Mouse (Mus musculus): ENCODE data around the gene Phldb2. TPM values are rescaled to one million over a fixed set of nuclear protein-coding genes. Genes with fewer than 3 reads are reported as not detected.

Gene Phldb2
- polyA plus RNA-seq, 1 experiment from 2014 or later = 31.4 TPM

- no peaks in the 10 kb centered on the region for H3K27me3 ChIP-seq (ENCODE audit: low read depth, poor library complexity, severe bottlenecking)
- WGBS = 93% methylated on average over 3 of the region's 3 CpGs
- no peak overlapping the region for H3K4me3 ChIP-seq
- no peaks in the 10 kb centered on the region for H3K4me1 ChIP-seq
- no peak overlapping the region for H3K27ac ChIP-seq (replicated peaks)
- peaks cover 15% of the 10 kb centered on the region for H3K36me3 ChIP-seq
- DNase-seq (ENCODE audit: low spot score) = no peak
- H3K9me3 ChIP-seq (replicated peaks) = no peaks in the 10 kb centered on the region
Measured at GRCm38 (mm10) chr16:45817795-45818194, 135.6 kb downstream of the Phldb2 start.

GRCm38 (mm10) chr16:45816670-45817069 lies 136.7 kb downstream of the Phldb2 start:
- DNase-seq (ENCODE audit: low spot score) = no peak
- Histone ChIP-seq H3K9me3 (replicated peaks) (no peaks in the 10 kb centered on the region), H3K36me3 (peaks cover 8% of the 10 kb centered on the region; the same call in 1 of the 2 replicates), H3K27me3 (ENCODE audit: low read depth, poor library complexity, severe bottlenecking) (no peaks in the 10 kb centered on the region), H3K4me1 (no peaks in the 10 kb centered on the region), H3K27ac (replicated peaks) (no peak overlapping the region), H3K4me3 (no peak overlapping the region)

- Histone ChIP-seq H3K4me3 (no peak overlapping the region), H3K36me3 (peaks cover 5% of the 10 kb centered on the region; the same call in 1 of the 2 replicates), H3K27me3 (ENCODE audit: low read depth, poor library complexity, severe bottlenecking) (no peaks in the 10 kb centered on the region), H3K27ac (replicated peaks) (no peak overlapping the region), H3K4me1 (no peaks in the 10 kb centered on the region), H3K9me3 (replicated peaks) (no peaks in the 10 kb centered on the region)
- WGBS = 89% methylated on average over 3 of the region's 3 CpGs
- DNase-seq (ENCODE audit: low spot score) = no peak
Measured at GRCm38 (mm10) chr16:45814611-45815010, 138.8 kb downstream of the Phldb2 start.

- H3K4me1 ChIP-seq = no peaks in the 10 kb centered on the region
- peaks cover 17% of the 10 kb centered on the region for H3K36me3 ChIP-seq
- DNase-seq (ENCODE audit: low spot score) = no peak
- no peaks in the 10 kb centered on the region for H3K27me3 ChIP-seq (ENCODE audit: low read depth, poor library complexity, severe bottlenecking)
- H3K4me3 ChIP-seq = no peak overlapping the region
- no peak overlapping the region for H3K27ac ChIP-seq (replicated peaks)
- H3K9me3 ChIP-seq (replicated peaks) = no peaks in the 10 kb centered on the region
Measured at GRCm38 (mm10) chr16:45811788-45812187, 141.6 kb downstream of the Phldb2 start.

- WGBS = 93% methylated on average over 6 of the region's 6 CpGs
- Histone ChIP-seq H3K27me3 (ENCODE audit: low read depth, poor library complexity, severe bottlenecking) (no peaks in the 10 kb centered on the region), H3K9me3 (replicated peaks) (no peaks in the 10 kb centered on the region), H3K36me3 (peaks cover 23% of the 10 kb centered on the region), H3K4me1 (no peaks in the 10 kb centered on the region), H3K4me3 (no peak overlapping the region), H3K27ac (replicated peaks) (no peak overlapping the region)
- no peak for DNase-seq (ENCODE audit: low spot score)
Measured at GRCm38 (mm10) chr16:45810829-45811326, 142.5 kb downstream of the Phldb2 start.

GRCm38 (mm10) chr16:45810155-45810554 lies 143.2 kb downstream of the Phldb2 start:
- Histone ChIP-seq H3K36me3 (peaks cover 29% of the 10 kb centered on the region), H3K27ac (replicated peaks) (no peak overlapping the region), H3K27me3 (ENCODE audit: low read depth, poor library complexity, severe bottlenecking) (no peaks in the 10 kb centered on the region), H3K4me1 (no peaks in the 10 kb centered on the region), H3K4me3 (no peak overlapping the region), H3K9me3 (replicated peaks) (no peaks in the 10 kb centered on the region)
- 79% methylated on average over 2 of the region's 2 CpGs for WGBS
- DNase-seq (ENCODE audit: low spot score) = no peak

- H3K9me3 ChIP-seq (replicated peaks) = no peaks in the 10 kb centered on the region
- H3K27ac ChIP-seq (replicated peaks) = no peak overlapping the region
- peaks cover 67% of the 10 kb centered on the region for H3K36me3 ChIP-seq
- no peaks in the 10 kb centered on the region for H3K27me3 ChIP-seq (ENCODE audit: low read depth, poor library complexity, severe bottlenecking)
- no peak overlapping the region for H3K4me3 ChIP-seq
- no peaks in the 10 kb centered on the region; the same call in 1 of the 2 replicates for H3K4me1 ChIP-seq
- WGBS = 75% methylated on average over 3 of the region's 3 CpGs
- no peak for DNase-seq (ENCODE audit: low spot score)
Measured at GRCm38 (mm10) chr16:45804708-45805107, 148.7 kb downstream of the Phldb2 start.

- no peak overlapping the region for H3K4me3 ChIP-seq
- 85% methylated on average over 2 of the region's 2 CpGs for WGBS
- H3K4me1 ChIP-seq = peaks cover 5% of the 10 kb centered on the region
- H3K27me3 ChIP-seq (ENCODE audit: low read depth, poor library complexity, severe bottlenecking) = no peaks in the 10 kb centered on the region
- no peak overlapping the region for H3K27ac ChIP-seq (replicated peaks)
- peaks cover 64% of the 10 kb centered on the region for H3K36me3 ChIP-seq
- no peaks in the 10 kb centered on the region for H3K9me3 ChIP-seq (replicated peaks)
- DNase-seq (ENCODE audit: low spot score) = no peak
Measured at GRCm38 (mm10) chr16:45800406-45800805, 153.0 kb downstream of the Phldb2 start.

GRCm38 (mm10) chr16:45799150-45799549 lies 154.2 kb downstream of the Phldb2 start:
- WGBS = 67% methylated on average over 4 of the region's 4 CpGs
- H3K27me3 ChIP-seq (ENCODE audit: low read depth, poor library complexity, severe bottlenecking) = no peaks in the 10 kb centered on the region
- no peaks in the 10 kb centered on the region for H3K9me3 ChIP-seq (replicated peaks)
- H3K27ac ChIP-seq (replicated peaks) = no peak overlapping the region; the same call in 1 of the 2 replicates
- H3K36me3 ChIP-seq = peaks cover 62% of the 10 kb centered on the region
- peaks cover 5% of the 10 kb centered on the region for H3K4me1 ChIP-seq
- no peak overlapping the region for H3K4me3 ChIP-seq
- peak; percentile 20 for DNase-seq (ENCODE audit: low spot score)

GRCm38 (mm10) chr16:45798591-45798990 lies 154.8 kb downstream of the Phldb2 start:
- no peak overlapping the region; the same call in 1 of the 2 replicates for H3K27ac ChIP-seq (replicated peaks)
- 92% methylated on average over 2 of the region's 2 CpGs for WGBS
- no peaks in the 10 kb centered on the region for H3K9me3 ChIP-seq (replicated peaks)
- H3K4me1 ChIP-seq = peaks cover 5% of the 10 kb centered on the region
- no peak overlapping the region for H3K4me3 ChIP-seq
- peaks cover 65% of the 10 kb centered on the region for H3K36me3 ChIP-seq
- DNase-seq (ENCODE audit: low spot score) = no peak
- no peaks in the 10 kb centered on the region for H3K27me3 ChIP-seq (ENCODE audit: low read depth, poor library complexity, severe bottlenecking)

- no peaks in the 10 kb centered on the region for H3K27me3 ChIP-seq (ENCODE audit: low read depth, poor library complexity, severe bottlenecking)
- peaks cover 5% of the 10 kb centered on the region for H3K4me1 ChIP-seq
- no peak overlapping the region for H3K4me3 ChIP-seq
- H3K36me3 ChIP-seq = peaks cover 57% of the 10 kb centered on the region
- no peaks in the 10 kb centered on the region for H3K9me3 ChIP-seq (replicated peaks)
- WGBS = 77% methylated on average over 2 of the region's 2 CpGs
- DNase-seq (ENCODE audit: low spot score) = no peak
- no peak overlapping the region for H3K27ac ChIP-seq (replicated peaks)
Measured at GRCm38 (mm10) chr16:45796815-45797214, 156.6 kb downstream of the Phldb2 start.

GRCm38 (mm10) chr16:45795188-45795693 lies 158.2 kb downstream of the Phldb2 start:
- WGBS = 90% methylated on average over 5 of the region's 5 CpGs
- H3K4me3 ChIP-seq = no peak overlapping the region
- no peak for DNase-seq (ENCODE audit: low spot score)
- peaks cover 5% of the 10 kb centered on the region for H3K4me1 ChIP-seq
- H3K27me3 ChIP-seq (ENCODE audit: low read depth, poor library complexity, severe bottlenecking) = no peaks in the 10 kb centered on the region
- H3K9me3 ChIP-seq (replicated peaks) = no peaks in the 10 kb centered on the region
- H3K36me3 ChIP-seq = peaks cover 43% of the 10 kb centered on the region
- no peak overlapping the region for H3K27ac ChIP-seq (replicated peaks)

GRCm38 (mm10) chr16:45792781-45793180 lies 160.6 kb downstream of the Phldb2 start:
- Histone ChIP-seq H3K27ac (replicated peaks) (no peak overlapping the region), H3K4me1 (no peaks in the 10 kb centered on the region), H3K4me3 (no peak overlapping the region), H3K36me3 (peaks cover 45% of the 10 kb centered on the region), H3K9me3 (replicated peaks) (no peaks in the 10 kb centered on the region), H3K27me3 (ENCODE audit: low read depth, poor library complexity, severe bottlenecking) (no peaks in the 10 kb centered on the region)
- WGBS = 92% methylated on average over 2 of the region's 2 CpGs
- no peak for DNase-seq (ENCODE audit: low spot score)

GRCm38 (mm10) chr16:45791286-45791685 lies 162.1 kb downstream of the Phldb2 start:
- no peaks in the 10 kb centered on the region for H3K4me1 ChIP-seq
- no peak for DNase-seq (ENCODE audit: low spot score)
- no peak overlapping the region for H3K4me3 ChIP-seq
- WGBS = 52% methylated on average over 5 of the region's 5 CpGs
- no peak overlapping the region for H3K27ac ChIP-seq (replicated peaks)
- no peaks in the 10 kb centered on the region for H3K27me3 ChIP-seq (ENCODE audit: low read depth, poor library complexity, severe bottlenecking)
- no peaks in the 10 kb centered on the region for H3K9me3 ChIP-seq (replicated peaks)
- H3K36me3 ChIP-seq = peaks cover 41% of the 10 kb centered on the region

Measured in midbrain, embryonic 10.5 days (tissue).